Mouse (Mus musculus) testis, adult 2 months (tissue): ENCODE data around the gene Med6. TPM values are rescaled to one million over a fixed set of nuclear protein-coding genes. Genes with fewer than 3 reads are reported as not detected.
"Not testable (repeated sequence)": the region's sequence is repeated elsewhere in the genome, so short reads cannot be mapped to it uniquely, and the experiment has no call there.

Experiments used
- H3K27ac ChIP-seq: fragments of 200-500 bp; 2 replicates; pipeline ENCODE4 v1.5.1; 2012; ENCODE audit warnings: low read depth, low read length; ENCODE audit not compliant: control insufficient read depth, insufficient read depth
- H3K27me3 ChIP-seq: fragments of 200-500 bp; 2 replicates; pipeline ENCODE4 v1.6.1; 2012; ENCODE audit warnings: mild to moderate bottlenecking, low read length, moderate library complexity; ENCODE audit not compliant: control insufficient read depth, insufficient read depth
- H3K36me3 ChIP-seq: fragments of 200-500 bp; 2 replicates; pipeline ENCODE4 v1.6.1; 2012; ENCODE audit warnings: mild to moderate bottlenecking, low read length; ENCODE audit not compliant: control insufficient read depth, insufficient read depth
- H3K4me1 ChIP-seq: fragments of 200-500 bp; 2 replicates; pipeline ENCODE4 v1.6.1; 2012; ENCODE audit warnings: low read length; ENCODE audit not compliant: control insufficient read depth, insufficient read depth
- H3K4me3 ChIP-seq: fragments of 200-500 bp; 2 replicates; pipeline ENCODE4 v1.5.1; 2012; ENCODE audit warnings: low read depth, mild to moderate bottlenecking, low read length, moderate library complexity, mixed read lengths; ENCODE audit not compliant: control insufficient read depth
- CTCF ChIP-seq: fragments of 200-500 bp; IDR thresholded peaks from 2 replicates; pipeline ENCODE4 v1.5.1; 2012; ENCODE audit warnings: low read depth, mild to moderate bottlenecking, inconsistent platforms, low read length, moderate library complexity; ENCODE audit not compliant: control insufficient read depth, insufficient read depth, insufficient replicate concordance
- POLR2A ChIP-seq: fragments of 200-500 bp; IDR thresholded peaks from 2 replicates; pipeline ENCODE4 v1.6.1; 2012; ENCODE audit warnings: low read depth, mild to moderate bottlenecking, inconsistent platforms, low read length, moderate library complexity; ENCODE audit not compliant: control insufficient read depth
- polyA plus RNA-seq: library from polyadenylated mRNA; depleted of rRNA; stranded (reverse); fragments of >200 nt; gene quantifications from 2 replicates; pipeline ENCODE4 v1.2.3, GENCODE M21; 2012; rRNA removed

The Med6 gene
- polyA plus RNA-seq, 1 experiment = 12.4 TPM

GRCm38 (mm10) chr12:81547163-81547562 is 47.6 kb downstream of the Med6 start:
- H3K4me1 ChIP-seq = no peaks in the 10 kb centered on the region
- TF ChIP-seq CTCF (no peak), POLR2A (no peak)

GRCm38 (mm10) chr12:81533029-81533419 is 61.8 kb downstream of the Med6 start:
- TF ChIP-seq CTCF = no peak
- TF ChIP-seq POLR2A = no peak
- H3K27me3 ChIP-seq = no peaks in the 10 kb centered on the region
- peak overlapping the region; percentile 100 for H3K4me3 ChIP-seq
- no peaks in the 10 kb centered on the region for H3K4me1 ChIP-seq
- H3K36me3 ChIP-seq = no peaks in the 10 kb centered on the region
- peak overlapping the region; percentile 98 for H3K27ac ChIP-seq

More at GRCm38 (mm10) chr12:81547163-81547562, 47.6 kb downstream of the Med6 start:
- H3K27me3 ChIP-seq = no peaks in the 10 kb centered on the region
- no peaks in the 10 kb centered on the region for H3K36me3 ChIP-seq
- H3K4me3 ChIP-seq = no peak overlapping the region
- H3K27ac ChIP-seq = no peak overlapping the region

- H3K36me3 ChIP-seq = no peaks in the 10 kb centered on the region
- peak within 1 kb of the TSS; percentile 100 for H3K4me3 ChIP-seq
- no peaks in the 10 kb centered on the region for H3K27me3 ChIP-seq
- no peaks in the 10 kb centered on the region for H3K4me1 ChIP-seq
- peak within 1 kb of the TSS; percentile 98 for H3K27ac ChIP-seq
- TF ChIP-seq CTCF = no peak
- TF ChIP-seq POLR2A = peak; percentile 82
Observed at GRCm38 (mm10) chr12:81532316-81533028, 62.3 kb downstream of the Med6 start, which contains the start of the genes Gm20498 and Synj2bp. TSS of gene Gm20498 (minus strand) at chr12:81532905. TSS of gene Synj2bp (minus strand) at chr12:81532911.

GRCm38 (mm10) chr12:81530587-81530986 is 64.2 kb downstream of the Med6 start:
- not testable (repeated sequence) for H3K27ac ChIP-seq, H3K4me1 ChIP-seq, H3K4me3 ChIP-seq, H3K27me3 ChIP-seq, H3K36me3 ChIP-seq

Other genes starting within 250 kb of the Med6 start
- gene Gm4787, start 215.5 kb downstream of the Med6 start, polyA plus RNA-seq = 100 and 130 TPM in 2 replicates
- 32.7 and 38.5 TPM in 2 replicates for gene Adam4, start 173.1 kb downstream of the Med6 start, polyA plus RNA-seq
- 70.1 and 78.5 TPM in 2 replicates for gene Cox16, start 109.9 kb downstream of the Med6 start, polyA plus RNA-seq
- 40.6 and 45.4 TPM in 2 replicates for gene Gm20498, start 62.1 kb downstream of the Med6 start, polyA plus RNA-seq
- gene Synj2bp, start 62.1 kb downstream of the Med6 start, polyA plus RNA-seq = 67.9 and 84.7 TPM in 2 replicates
- 9.0 and 13.7 TPM in 2 replicates for gene Adam21, start 26.5 kb downstream of the Med6 start, polyA plus RNA-seq
- 25.4 and 30.1 TPM in 2 replicates for gene Ttc9, start 36.2 kb upstream of the Med6 start, polyA plus RNA-seq
- 3.2 and 3.3 TPM in 2 replicates for gene Map3k9, start 186.2 kb upstream of the Med6 start, polyA plus RNA-seq